Mouse (Mus musculus): Measurements from ENCODE around the gene Rnase11.

GRCm38 (mm10) chr14:51088970-51089673 is 39.2 kb upstream of the Rnase11 start:
- TF ChIP-seq POLR2A (IDR thresholded peaks at IDR 0.05; ENCODE audit: extremely low read depth, insufficient read depth, low read length) (no peak), CTCF (IDR thresholded peaks at IDR 0.05; ENCODE audit: low read depth, low read length) (no peak)
